Mouse (Mus musculus) fat pad, adult 2 months (tissue): Measurements from ENCODE around the gene Stau1.
"Not testable (repeated sequence)": the region's sequence is repeated elsewhere in the genome, so short reads cannot be mapped to it uniquely, and the experiment has no call there.

ENCODE experiments used
- DNase-seq: peaks from one replicate; pipeline ENCODE4 v3.0.0-alpha.2; 2011; ENCODE audit warnings: low read depth, low spot score; ENCODE audit errors: extremely low read depth

Stau1 gene

GRCm38 (mm10) chr2:166995796-166996532 is at the start of gene Stau1:
Stau1 (minus strand) TSS chr2:166996299.
- peak; percentile 47 for DNase-seq

- peak; percentile 54 for DNase-seq
Observed at GRCm38 (mm10) chr2:167043400-167044121, 47.5 kb upstream of the Stau1 start.

GRCm38 (mm10) chr2:167039386-167039785 is 43.3 kb upstream of the Stau1 start:
- no peak for DNase-seq

GRCm38 (mm10) chr2:167038716-167039115 is 42.6 kb upstream of the Stau1 start:
- DNase-seq = no peak

- no peak for DNase-seq
Observed at GRCm38 (mm10) chr2:167038297-167038696, 42.2 kb upstream of the Stau1 start.

- no peak for DNase-seq
Observed at GRCm38 (mm10) chr2:167037710-167038109, 41.6 kb upstream of the Stau1 start.

GRCm38 (mm10) chr2:167030507-167030906 is 34.4 kb upstream of the Stau1 start:
- DNase-seq = no peak

- no peak for DNase-seq
Observed at GRCm38 (mm10) chr2:167028553-167028952, 32.5 kb upstream of the Stau1 start.

GRCm38 (mm10) chr2:167019396-167019795 is 23.3 kb upstream of the Stau1 start:
- no peak for DNase-seq

GRCm38 (mm10) chr2:167015382-167015718 is 19.3 kb upstream of the Stau1 start:
- no peak for DNase-seq

GRCm38 (mm10) chr2:167014702-167015381 is 18.7 kb upstream of the Stau1 start, which contains the start of gene Ddx27:
Ddx27 (plus strand) TSS chr2:167015193.
- peak; percentile 21 for DNase-seq

- no peak for DNase-seq
Observed at GRCm38 (mm10) chr2:167010546-167010945, 14.4 kb upstream of the Stau1 start.

GRCm38 (mm10) chr2:167009483-167009882 is 13.4 kb upstream of the Stau1 start:
- DNase-seq = no peak

GRCm38 (mm10) chr2:167007565-167007964 is 11.5 kb upstream of the Stau1 start:
- DNase-seq = not testable (repeated sequence)

- no peak for DNase-seq
Observed at GRCm38 (mm10) chr2:167007001-167007491, 10.9 kb upstream of the Stau1 start.

- no peak for DNase-seq
Observed at GRCm38 (mm10) chr2:167006355-167006754, 10.3 kb upstream of the Stau1 start.

GRCm38 (mm10) chr2:167004099-167004854 is 8.2 kb upstream of the Stau1 start:
- DNase-seq = peak; percentile 58

- DNase-seq = no peak
Observed at GRCm38 (mm10) chr2:167001486-167001885, 5.4 kb upstream of the Stau1 start.

GRCm38 (mm10) chr2:166996533-166996894 is 415 bp upstream of the Stau1 start:
- no peak for DNase-seq

- no peak for DNase-seq
Observed at GRCm38 (mm10) chr2:166995021-166995795, 891 bp downstream of the Stau1 start.
